Mouse (Mus musculus) right cerebral cortex, adult 18-20 months (tissue): ENCODE measurements around the gene Lrriq4.

Experiments used
- DNase-seq: peaks from one replicate; pipeline ENCODE4 v3.0.0; 2022; ENCODE audit warnings: mixed read lengths

Lrriq4 gene

DNA sequence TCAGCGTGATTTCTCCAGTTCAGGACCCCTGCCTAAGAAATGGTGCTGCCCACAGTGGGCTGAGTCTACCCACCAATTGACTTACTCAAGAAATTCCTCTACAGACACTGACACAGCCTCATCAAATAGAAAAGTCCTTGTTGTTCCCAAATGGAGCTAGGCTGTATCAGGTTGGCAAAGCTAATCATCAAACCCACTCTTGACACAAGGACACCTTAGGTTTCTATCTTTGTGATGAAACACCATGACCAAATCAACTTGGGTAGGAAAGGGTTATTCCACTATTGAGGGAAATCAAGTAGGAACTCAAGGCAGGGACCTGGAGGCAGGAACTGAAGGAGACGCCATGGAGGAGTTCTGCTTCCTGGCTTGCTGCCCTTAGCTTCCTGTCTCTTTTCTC, at the start of gene Lrriq4:
TSS of gene Lrriq4 (plus strand) at position 301 of the 400 bp plus-strand sequence.
- no peak for DNase-seq

GRCm38 (mm10) chr3:30595111-30595832, 49.0 kb upstream of the Lrriq4 start:
- peak; percentile 48 for DNase-seq

DNA sequence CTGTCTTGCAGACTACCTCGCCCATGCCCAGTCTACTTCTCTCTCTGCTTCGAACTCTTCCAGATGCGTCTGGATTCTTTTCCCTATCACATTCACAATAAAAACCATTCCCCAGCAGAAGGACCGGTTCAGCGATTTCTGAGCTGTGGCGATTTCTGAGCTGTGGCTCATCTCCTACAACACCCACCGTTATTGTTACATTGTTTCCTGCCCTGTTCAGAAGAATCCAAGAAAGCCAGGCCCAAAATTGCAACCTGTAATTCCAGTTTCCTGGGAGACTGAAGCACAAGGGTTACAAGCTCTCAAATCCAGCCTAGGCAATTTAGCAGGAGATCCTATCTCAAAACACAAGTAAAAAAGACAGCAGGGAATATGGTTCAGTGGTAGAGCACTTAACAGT, 47.0 kb upstream of the Lrriq4 start:
- no peak for DNase-seq

GRCm38 (mm10) chr3:30599711-30600545, 44.4 kb upstream of the Lrriq4 start, which contains the start of gene Actrt3:
Actrt3 (minus strand) TSS chr3:30599939.
- DNase-seq, result peak; percentile 70

GRCm38 (mm10) chr3:30600717-30601116, 43.6 kb upstream of the Lrriq4 start:
- DNase-seq, result peak; percentile 40

DNA sequence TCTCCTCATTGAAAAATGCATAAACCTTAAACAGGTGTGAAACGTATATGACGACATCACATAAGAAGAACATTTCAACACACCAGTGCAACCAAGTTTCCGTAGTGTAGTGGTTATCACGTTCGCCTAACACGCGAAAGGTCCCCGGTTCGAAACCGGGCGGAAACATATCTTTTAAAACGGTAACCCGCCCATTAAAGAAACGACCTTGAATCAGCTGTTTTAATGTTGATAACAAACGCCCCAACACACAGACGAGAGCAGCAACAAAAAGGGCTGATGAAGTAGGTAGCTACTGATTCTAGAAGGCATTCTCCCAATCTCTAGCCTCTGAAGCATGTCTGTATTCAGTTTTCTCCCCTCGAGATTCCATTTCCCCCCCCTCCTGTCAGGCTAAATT, 43.1 kb upstream of the Lrriq4 start:
- DNase-seq, result peak; percentile 90

GRCm38 (mm10) chr3:30601610-30602064, 42.7 kb upstream of the Lrriq4 start:
- DNase-seq, result no peak

- peak; percentile 97 for DNase-seq
Observed at GRCm38 (mm10) chr3:30602065-30602739, 42.1 kb upstream of the Lrriq4 start, which contains the start of gene Mynn. Mynn (plus strand) TSS chr3:30602065.

- no peak for DNase-seq
Observed at GRCm38 (mm10) chr3:30602740-30603098, 41.6 kb upstream of the Lrriq4 start.

DNA sequence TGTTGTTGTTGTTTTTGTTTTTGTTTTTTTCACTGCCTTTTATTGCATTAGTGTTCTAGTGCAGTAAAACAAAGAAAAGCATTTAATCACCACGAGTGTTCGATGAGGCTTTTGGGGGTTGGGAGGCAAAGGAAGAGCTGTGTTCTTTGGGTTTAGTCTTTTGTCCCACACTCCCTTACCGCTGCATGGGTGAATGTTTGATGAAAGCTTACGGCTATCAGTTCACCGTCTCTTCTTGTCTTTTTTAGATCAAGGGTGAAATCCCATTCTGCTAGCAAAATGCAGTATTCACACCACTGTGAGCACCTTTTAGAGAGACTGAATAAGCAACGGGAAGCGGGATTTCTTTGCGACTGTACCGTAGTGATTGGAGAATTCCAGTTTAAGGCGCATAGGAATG, 41.1 kb upstream of the Lrriq4 start:
- DNase-seq, result no peak

DNA sequence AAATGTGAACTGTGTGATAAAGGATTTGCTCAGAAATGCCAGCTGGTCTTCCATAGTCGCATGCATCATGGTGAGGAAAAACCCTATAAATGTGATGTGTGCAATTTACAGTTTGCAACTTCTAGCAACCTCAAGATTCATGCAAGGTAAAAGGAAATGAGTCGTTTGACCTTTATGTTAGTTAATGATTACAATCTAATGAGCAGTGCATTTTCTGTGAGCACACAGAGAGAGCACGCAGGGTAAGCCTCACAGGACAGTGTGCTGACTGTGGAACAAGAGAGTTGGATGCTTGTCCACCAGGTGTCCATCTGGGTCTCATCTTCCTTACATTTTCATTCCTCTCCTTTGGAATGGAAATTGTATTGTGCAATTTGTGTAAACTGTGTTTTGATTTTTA, 35.3 kb upstream of the Lrriq4 start:
- DNase-seq, result no peak

GRCm38 (mm10) chr3:30610930-30611329, 33.4 kb upstream of the Lrriq4 start:
- DNase-seq, result no peak

DNA sequence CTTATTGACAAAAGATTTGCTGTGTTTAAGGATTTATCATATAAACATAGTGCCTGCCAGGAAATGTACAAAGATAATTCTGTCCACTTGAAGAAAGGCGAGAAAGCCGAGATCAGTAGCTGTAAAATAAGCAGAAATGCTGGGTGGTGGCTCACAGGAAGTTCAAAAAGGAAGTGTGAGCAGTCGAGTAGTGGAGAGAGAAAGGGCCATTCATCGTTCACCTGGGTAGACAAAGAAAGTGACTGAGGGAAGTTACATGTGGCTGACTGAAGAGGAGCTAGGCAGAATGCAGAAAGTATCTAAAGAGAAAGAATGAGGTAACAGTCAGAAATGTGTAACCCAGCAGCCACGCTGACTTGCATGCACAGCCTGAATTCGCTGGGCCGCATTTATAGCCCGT, 24.2 kb upstream of the Lrriq4 start:
- no peak for DNase-seq

DNA sequence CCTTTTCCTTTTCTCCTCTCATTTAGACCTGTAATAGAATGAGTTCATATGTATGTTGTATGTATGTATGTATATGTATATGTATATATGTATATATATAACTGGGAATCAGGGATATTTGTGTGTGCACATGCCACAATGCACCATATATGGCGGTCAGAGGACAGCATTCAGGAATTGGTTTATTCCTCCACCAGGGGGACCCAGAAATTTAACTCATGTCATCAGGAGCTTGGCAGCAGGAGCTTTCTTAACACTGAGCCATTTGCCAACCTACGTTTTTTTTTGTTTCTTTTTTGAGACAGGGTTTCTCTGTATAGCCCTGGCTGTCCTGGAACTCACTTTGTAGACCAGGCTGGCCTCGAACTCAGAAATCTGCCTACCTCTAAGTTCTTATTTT, 10.6 kb upstream of the Lrriq4 start:
- DNase-seq, result no peak

DNA sequence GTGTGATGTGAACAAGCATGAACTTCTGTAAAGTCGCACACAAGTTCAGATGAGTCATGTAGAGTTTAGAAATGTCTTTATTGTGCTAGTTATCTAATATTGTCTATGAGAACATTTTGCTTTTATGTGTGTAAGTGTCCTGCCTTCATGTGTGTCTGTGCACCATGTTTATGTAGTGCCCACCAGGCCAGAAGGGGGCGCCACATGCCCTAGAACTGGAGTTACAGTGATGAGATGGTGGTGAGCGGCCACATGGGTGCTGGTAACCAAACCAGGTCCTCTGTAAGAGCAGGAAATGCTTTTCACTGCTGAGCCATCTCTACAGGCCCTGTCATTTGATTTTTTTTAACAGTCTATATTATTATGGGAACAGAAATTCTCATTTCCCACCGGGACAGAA, 8.7 kb upstream of the Lrriq4 start:
- no peak for DNase-seq

DNA sequence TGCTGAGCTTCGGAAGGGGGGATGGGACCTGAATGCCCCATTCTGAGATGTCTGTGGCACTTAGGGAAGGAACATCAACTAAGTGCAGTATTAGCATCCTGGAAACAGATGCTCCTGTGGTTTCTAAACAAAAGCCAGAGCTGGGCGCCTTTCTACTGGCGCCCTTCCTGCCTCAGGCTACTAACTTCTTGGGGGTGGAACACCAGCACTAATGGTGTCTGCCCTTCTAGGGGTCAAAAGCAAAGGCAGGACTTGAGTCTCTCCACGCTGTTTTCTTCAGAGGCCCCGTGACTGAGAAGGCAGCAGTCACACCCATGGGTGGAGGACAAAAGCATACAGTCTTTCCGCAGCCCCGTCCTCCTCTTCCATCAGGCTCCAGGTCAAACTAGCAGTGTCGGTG, 2.5 kb downstream of the Lrriq4 start:
- no peak for DNase-seq

DNA sequence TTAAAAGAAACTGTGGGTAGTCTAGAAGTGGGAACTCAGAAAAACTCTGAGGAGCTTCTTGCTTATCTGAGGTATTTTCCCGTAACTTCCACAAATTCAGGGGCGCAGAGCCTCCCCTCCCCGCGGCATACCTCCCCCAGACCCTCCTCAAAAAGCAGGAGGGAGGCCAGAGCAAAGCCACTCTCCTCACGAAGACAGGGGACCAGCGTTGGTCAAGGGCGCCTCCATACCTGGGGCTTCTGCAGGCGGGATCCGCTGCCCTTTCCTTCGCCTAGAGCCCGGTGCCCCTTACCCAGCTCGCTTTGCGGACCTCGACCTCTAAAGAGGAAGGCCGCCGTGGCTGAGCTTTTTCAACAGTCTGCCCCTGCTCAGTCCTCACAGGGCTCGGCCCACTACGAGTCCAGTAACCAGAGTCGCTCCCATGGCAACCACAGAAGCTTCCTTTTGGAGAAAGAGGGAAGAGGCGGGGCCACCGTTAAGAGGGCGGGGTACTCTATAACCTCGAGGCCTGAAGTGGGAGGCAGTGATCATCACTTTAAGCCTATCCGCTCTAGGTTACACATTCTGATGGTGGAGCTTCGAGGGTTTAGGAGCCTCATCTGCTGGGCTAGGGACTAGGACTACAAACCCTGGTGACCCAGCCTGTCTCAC, 3.3 kb downstream of the Lrriq4 start, which contains the start of gene Lrrc34:
TSS of gene Lrrc34 (minus strand) at position 430 of the 651 bp plus-strand sequence.
- no peak for DNase-seq

DNA sequence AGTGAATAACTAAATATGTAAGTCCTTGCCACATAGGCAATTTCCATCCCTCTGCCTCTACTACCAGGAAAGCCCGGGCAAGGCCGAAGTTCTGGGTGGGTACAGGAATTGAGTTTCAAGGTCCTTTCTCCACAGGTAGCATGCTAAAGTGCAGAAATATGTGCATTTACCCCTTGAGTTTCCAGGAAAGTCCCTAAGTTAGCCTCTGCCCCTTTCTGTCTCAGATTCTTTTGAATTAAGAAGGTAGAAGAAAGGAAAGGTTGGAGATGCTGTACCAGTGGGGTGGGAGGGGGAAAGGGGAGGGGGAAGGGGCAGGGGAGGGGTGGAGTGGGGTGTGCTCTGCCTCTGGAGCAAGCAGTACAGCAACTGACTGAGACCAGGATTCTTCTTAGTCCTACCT, 4.2 kb downstream of the Lrriq4 start:
- DNase-seq, result no peak

- DNase-seq, result no peak
Observed at GRCm38 (mm10) chr3:30650062-30650841, 5.9 kb downstream of the Lrriq4 start.

DNA sequence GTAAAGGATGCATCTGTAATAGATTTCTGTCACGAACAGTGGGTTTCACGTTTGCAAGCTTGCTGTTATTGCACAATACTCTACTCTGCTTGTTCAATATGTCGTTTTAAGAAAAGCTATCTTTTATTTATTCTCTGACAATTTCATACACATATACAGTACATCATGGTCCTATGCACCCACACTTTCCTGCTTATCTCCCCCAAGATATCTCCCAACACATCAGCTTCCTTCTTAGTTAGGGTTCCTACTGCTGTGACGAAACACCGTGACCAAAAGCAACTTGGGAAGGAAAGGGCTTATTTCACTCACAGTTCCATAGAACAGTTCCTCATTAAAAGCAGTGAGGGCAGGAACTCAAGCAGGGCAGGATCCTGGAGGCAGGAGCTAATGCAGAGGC, 11.6 kb downstream of the Lrriq4 start:
- DNase-seq, result no peak

DNA sequence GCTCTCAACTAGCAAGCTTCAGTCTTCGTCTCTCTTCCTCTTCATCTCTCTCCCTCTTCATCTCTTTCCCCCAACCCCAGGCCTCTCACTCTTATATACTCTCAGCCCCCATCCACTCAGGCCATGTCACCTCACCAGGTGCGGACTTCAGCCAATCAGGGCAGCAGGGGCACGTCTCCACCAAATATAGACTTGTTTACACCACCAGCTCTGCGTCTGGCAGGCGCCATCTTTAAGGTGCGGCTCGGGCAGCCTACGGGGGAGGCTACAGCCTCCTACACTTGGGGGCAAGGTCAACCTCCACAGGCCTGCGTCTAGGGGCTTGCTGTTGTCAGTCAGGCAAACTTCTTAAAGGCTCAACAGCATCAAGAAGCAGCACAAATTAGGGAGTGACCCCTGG, 14.2 kb downstream of the Lrriq4 start:
- no peak for DNase-seq

GRCm38 (mm10) chr3:30683190-30683589, 38.9 kb downstream of the Lrriq4 start:
- no peak for DNase-seq
